Mouse (Mus musculus): ENCODE measurements around the gene Rgma. TPM values are rescaled to one million over a fixed set of nuclear protein-coding genes. Genes with fewer than 3 reads are reported as not detected.
A peak's percentile ranks its signal among the peaks of the same experiment; 100 is the strongest.

Gene Rgma
- 10 to 100 TPM; 63.8 to 70.3 (median 64.4) TPM for total RNA-seq (2022)

DNA sequence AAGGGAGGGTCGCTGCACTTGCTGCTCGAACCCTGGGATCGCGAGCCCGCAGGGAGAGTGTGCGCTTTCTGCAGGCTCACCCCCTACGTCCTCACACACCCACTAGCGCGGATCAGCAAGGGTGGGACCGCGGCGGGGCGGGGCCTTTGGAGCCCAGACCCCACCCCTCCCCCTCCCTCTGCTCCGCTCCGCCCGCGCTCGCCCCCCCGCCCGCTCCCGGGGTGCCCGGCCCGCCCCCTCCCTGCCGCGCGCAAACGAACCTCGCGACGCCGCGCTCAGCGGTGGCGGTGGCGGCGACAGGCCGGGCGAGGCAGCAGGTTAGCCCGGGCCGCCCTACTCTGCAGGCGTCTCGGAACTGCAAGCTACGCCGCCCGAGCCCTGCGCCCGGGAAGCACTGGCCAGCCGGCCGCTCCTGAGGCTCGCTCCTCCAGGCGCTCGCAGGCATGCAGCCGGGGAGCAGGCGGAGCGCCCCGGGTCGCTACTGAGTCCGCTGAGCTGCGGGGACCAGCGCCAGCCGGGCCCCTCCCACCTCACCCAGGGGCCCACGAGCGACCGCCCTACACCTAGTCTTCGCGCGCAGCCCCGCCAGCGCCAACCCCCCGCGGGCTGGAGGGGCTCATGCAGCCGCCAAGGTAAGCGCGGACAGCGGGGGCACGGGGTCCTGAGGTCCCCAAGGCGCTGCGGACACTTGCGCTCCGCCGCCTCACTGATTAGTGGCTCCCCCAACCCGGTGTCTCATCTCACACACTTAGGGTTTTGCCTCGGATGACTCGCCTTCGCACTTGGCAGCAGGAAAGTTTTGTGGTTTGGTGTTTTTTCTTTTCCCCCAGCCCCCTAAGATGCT is at the start of gene Rgma:
Gene Rgma (plus strand): TSS at position 253 of the 844 bp plus-strand sequence.
- DNase-seq (ENCODE audit: low spot score in 2 of 2): no peak

- no peak for DNase-seq (ENCODE audit: low spot score in 2 of 2)
These were observed 49.1 kb upstream of the Rgma start for GRCm38 (mm10) chr7:73326236-73326635.

- DNase-seq (ENCODE audit: low spot score in 2 of 2): peak in 1 of 2 experiments; percentile 36
These were observed 48.6 kb upstream of the Rgma start for GRCm38 (mm10) chr7:73326680-73327079.

DNA sequence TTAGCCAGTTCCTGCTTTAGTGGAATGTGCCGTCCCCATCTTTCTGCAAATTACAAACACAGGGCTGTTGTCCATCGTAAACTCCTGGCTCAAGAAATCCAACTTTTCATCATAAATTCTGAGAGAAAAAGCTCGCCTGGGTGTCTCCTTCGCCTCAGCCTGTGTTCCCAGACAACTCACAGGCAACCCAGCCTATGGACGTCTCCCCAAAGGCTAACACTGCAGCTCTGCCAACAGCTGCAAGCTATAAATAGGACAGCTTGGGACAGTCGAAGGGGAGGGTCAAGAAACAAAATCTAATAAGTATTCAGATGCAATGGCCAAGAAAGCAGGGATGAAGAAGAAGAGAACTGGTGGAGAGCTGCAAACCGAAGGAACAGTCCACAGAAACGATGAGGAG is 48.1 kb upstream of the Rgma start:
- no peak for DNase-seq (ENCODE audit: low spot score in 2 of 2)

DNA sequence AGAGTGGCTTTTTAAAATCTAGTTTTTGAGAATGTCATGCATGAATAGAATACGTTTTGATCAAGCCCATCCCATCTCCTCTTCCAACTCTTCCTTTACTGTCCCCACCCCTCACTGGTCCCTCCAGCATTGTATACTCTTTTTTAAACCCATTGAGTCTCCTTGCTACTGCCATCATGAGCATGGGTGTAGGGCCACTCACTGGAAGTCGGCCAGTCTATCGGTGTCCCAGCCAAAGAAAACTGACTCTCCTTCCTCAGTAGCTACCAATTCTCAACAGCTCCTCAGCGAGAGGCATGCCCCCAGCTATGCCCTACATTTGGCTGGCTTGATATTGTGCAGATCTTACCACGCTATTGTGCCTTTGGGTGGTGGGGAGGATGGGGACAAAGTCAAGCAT is 47.7 kb upstream of the Rgma start:
- DNase-seq (ENCODE audit: low spot score in 2 of 2): no peak

- DNase-seq (ENCODE audit: low spot score in 2 of 2): no peak
These were observed 46.6 kb upstream of the Rgma start for GRCm38 (mm10) chr7:73328653-73329207.

DNA sequence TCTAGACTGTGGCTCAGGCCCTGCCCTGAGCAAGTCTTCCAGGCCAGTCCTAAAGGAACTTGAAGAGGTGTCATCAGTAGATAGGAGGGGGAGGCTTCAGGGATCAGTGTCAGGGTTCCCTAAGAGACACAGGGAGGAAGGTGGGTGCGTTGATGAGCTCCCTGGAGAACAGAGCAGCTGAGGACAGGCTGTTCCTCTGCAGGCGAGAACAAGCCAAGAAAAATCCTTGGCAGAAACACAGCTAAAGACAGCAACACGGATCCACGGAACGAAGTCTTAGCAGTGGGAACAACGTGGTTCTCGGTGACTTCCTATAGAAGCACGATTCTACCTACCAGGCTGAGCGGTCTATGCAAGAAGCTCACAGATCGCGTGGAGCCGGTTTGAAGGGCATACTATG is 44.6 kb upstream of the Rgma start:
- DNase-seq (ENCODE audit: low spot score in 2 of 2): peak; percentile 39 to 48

DNA sequence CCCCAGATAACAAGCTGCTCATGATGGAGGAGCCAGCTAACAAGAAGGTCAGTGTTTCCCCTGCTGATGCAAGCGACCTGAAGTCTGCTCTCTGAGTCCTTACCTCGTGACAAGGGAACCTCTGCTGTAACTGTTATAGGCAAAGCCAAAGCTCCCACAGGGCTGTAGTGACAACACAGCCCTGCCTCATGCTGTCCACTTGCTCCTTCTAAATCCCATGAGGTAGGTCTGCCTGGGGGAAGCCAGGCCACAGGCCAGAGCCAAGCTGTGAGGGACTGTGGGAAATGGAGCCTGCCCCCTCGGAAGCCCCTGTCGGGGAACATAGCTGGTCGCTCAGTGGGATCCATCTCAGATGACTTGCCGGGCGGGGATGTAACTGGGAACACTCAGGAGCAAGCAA is 43.7 kb upstream of the Rgma start:
- no peak for DNase-seq (ENCODE audit: low spot score in 2 of 2)

DNA sequence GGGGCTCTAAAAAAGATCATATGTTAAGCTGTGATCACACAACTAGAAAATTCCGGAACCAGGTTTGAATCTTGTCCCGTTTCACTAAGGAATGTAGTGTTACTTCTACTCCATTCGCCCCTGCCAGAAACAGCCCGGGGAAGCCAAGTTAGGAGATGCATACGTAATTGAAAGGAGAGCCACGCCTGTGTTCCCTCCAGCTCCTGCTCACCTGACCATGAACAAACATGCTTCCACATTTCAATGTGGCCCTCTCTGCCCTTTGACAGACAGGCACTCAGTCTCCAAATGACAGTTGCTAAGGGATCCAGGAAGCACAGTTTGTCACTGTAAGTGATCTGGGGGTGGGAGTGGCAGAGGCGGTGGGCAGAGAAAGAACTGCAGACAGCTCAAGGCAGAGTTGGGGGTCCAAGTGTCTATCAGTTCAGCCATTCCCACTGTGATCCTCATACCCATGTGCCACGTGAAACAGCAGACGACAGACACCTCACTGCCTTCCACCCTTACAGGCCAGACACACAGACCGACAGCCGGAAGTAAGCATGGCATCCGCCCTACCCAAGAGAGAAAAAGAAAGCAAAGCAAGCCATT is 41.8 kb upstream of the Rgma start:
- DNase-seq (ENCODE audit: low spot score in 2 of 2): no peak

DNA sequence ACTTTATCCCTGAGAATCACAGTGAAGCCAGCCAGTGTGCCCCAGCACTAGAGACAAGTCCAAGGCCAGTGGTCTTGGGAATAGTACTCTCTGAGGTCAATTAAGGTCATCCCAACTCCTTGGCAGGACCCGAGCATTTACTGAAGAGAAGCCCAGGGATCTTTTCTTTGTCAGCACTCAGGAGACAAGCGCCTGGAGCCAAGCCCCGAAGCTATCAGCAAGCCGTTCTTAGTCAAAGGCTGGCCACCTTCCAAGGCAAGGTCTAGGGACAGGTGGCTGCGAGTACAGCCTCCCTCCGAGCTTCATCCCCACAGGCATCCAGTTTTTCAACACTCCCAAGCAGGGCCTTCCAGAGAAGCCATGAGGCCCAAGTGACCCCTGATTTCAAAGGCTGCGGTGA is 40.4 kb upstream of the Rgma start:
- DNase-seq (ENCODE audit: low spot score in 2 of 2): no peak

DNA sequence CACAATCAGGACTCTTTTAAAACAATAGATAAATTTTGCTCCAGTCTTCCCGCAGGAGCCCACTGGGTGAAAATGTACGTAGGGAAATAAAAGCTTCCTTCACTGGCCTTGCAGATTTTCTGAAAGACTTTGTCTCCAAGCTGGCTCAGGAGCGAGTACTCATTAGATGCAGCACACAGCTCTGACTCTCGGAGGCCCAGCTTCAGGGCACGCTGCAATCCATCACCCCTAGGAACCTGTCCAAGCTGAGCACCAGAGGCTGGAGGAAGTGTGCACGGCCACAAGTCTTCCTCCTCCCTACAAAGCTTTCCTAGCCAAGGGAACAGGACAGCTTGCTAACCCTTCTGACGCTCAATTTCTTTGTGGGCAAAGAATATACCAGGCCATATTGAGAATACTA is 38.9 kb upstream of the Rgma start:
- no peak for DNase-seq (ENCODE audit: low spot score in 2 of 2)

DNA sequence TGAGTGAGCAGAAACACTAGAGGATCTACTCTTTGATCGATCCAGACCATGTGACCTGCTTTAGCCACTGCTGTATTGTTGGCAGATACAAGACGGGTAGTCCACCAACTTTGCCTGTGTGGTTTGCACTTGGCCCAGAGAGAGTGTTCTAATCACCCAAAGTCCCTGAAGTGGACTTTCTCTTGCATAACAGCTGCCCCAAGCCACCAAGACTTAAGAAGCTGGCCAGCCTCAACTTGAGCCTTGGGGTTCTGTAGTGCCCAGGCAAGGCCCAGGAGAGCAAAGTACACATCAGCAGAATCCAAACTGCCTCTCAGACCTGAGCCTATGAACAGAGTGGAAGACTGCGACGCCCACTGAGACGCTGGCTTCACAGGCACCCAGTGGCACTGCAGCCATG is 37.0 kb upstream of the Rgma start:
- DNase-seq (ENCODE audit: low spot score in 2 of 2): no peak

DNA sequence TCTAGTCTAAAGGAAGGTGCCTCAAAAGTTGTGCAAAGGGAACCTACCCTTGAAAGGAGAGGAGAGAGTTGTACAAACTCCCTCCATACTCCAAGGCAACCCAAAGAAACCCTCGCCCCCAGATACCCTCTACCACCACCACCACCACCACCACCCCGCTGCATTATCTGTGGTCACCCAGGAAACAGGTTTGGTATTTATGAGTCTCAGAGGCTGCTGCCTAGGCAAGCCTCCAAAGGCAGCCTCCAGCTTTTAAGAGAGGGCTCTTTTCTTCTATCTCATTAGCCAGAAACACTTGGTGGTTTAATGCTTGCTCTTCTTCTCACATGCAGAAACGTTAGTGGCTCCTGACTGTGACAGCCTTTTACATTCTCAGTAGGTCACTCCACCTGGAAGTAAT is 31.5 kb upstream of the Rgma start:
- no peak for DNase-seq (ENCODE audit: low spot score in 2 of 2)

DNA sequence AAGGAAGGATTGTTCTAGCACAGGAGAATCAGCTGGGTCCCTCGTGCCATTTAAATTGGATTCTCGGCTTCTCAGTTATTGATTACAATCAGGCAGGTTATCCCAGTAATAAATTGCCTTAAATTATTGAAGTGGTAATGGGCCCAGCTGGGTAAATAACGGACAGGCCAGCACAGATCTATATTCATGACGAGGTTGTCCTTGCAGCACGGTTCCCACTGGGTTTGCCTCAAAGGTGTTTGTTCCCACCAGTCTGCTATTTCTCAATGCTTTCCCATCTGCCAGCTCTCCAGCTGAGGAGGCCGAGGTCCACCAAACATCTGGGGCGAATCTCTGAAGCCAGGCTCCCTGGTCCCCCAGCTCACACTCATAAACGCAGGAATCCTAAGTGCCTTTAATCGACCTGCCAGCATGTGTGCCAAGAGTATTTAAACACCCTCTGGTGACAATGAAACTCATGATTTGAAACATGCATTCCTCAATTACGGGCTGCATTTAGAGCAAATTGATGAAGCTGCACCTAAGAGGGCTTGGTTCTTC is 26.7 kb upstream of the Rgma start:
- no peak for DNase-seq (ENCODE audit: low spot score in 2 of 2)

DNA sequence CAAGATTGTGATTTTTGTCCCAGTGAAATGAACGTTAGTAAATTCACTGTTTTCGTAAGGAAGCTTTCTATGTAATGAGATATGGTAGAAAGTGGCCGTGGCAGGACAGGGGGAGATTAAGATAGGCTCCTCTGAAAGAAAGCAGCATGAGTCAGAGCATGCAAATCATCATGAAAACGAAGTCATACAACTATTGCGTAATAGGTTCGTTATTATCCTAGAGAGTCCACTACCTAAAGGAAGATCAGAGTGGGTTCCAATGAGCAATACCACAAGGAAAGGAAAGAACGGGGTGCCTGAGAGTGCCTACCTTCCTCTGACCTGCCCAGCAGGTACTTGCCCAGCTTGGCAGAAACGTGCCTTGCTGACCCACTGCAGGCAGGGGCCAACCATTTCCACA is 26.2 kb upstream of the Rgma start:
- no peak for DNase-seq (ENCODE audit: low spot score in 2 of 2)

- DNase-seq (ENCODE audit: low spot score in 2 of 2): no peak
These were observed 20.1 kb upstream of the Rgma start for GRCm38 (mm10) chr7:73355229-73355628.

- DNase-seq (ENCODE audit: low spot score in 2 of 2): no peak
These were observed 18.4 kb upstream of the Rgma start for GRCm38 (mm10) chr7:73356901-73357300.

- no peak for DNase-seq (ENCODE audit: low spot score in 2 of 2)
These were observed 17.7 kb upstream of the Rgma start for GRCm38 (mm10) chr7:73357626-73358025.

- no peak for DNase-seq (ENCODE audit: low spot score in 2 of 2)
These were observed 9.8 kb upstream of the Rgma start for GRCm38 (mm10) chr7:73365511-73365910.

- DNase-seq (ENCODE audit: low spot score in 2 of 2): no peak
These were observed 9.3 kb upstream of the Rgma start for GRCm38 (mm10) chr7:73365965-73366364.

DNA sequence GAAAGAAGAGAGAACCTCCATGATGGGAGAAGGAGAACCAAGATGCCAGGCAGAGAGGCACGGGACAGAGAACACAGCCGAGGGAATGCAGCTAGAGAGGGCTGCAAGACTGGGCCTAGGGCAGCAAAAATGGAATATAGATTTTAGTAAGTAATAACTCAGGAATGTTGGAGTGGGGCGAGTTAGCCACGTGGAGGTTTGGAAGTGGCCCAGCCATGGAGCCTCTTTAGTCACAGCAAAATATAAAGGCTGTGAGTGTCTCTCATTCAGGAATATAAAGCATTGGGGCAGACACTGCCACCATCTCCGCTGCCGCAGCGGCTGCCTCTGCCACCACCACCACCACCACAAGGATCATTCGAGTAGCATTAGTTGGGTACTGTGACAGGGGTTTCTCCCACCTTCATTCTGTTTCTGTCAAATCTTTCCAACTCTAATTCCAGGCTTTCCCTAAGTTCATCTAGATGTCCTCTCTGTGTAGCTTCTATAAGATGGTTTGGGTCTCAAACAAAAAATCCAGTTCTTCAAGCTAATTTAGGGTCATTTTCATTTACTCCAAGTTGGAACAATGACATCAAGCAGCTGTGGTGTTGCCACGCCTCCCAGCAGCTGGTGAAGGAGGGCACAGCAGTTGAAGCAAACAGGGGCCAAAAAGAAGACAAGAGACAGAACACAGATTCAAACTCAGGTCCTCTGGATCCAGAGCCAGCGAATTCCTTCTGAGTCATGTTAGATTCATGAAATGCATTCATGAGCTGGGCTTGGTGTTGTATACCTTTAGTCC is 7.4 kb upstream of the Rgma start:
- no peak for DNase-seq (ENCODE audit: low spot score in 2 of 2)

DNA sequence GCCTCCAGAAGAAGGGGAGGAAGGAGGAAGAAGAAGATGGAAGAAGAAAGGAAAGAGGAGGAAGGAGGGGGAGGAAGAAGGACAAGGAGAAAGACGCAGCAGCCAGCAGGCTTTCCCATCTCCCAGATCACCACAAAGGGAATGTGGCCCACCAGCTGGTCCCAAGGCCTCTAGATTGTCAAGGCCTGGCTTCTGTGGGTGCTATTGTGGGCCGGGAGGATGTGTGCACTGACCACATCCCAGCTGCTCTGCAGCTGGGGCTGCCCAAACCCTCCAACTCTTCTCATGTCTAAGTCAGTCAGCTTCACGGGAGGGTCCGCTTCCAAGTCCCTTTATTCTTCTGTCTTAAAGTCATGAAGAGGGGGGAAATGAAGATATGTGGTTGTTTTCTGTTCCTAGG is 5.3 kb upstream of the Rgma start:
- DNase-seq (ENCODE audit: low spot score in 2 of 2): no peak
